Mouse (Mus musculus): ENCODE measurements around the gene Lgals12.
A peak's percentile ranks its signal among the peaks of the same experiment; 100 is the strongest.

Gene Lgals12

GRCm38 (mm10) chr19:7583101-7583500 lies 23.9 kb downstream of the Lgals12 start:
- peak; percentile 48 for DNase-seq

GRCm38 (mm10) chr19:7581042-7581441 lies 26.0 kb downstream of the Lgals12 start:
- peak; percentile 30 for DNase-seq

GRCm38 (mm10) chr19:7577710-7578109 lies 29.3 kb downstream of the Lgals12 start:
- DNase-seq: no peak

GRCm38 (mm10) chr19:7576180-7576579 lies 30.8 kb downstream of the Lgals12 start:
- no peak for DNase-seq

- no peak for DNase-seq
These were observed 37.3 kb downstream of the Lgals12 start for GRCm38 (mm10) chr19:7569650-7570049.

- DNase-seq: no peak
These were observed 38.6 kb downstream of the Lgals12 start for GRCm38 (mm10) chr19:7568364-7568763.

- DNase-seq: no peak
These were observed 40.2 kb downstream of the Lgals12 start for GRCm38 (mm10) chr19:7566826-7567225.

- no peak for DNase-seq
These were observed 42.5 kb downstream of the Lgals12 start for GRCm38 (mm10) chr19:7564457-7564856.

GRCm38 (mm10) chr19:7563676-7564075 lies 43.3 kb downstream of the Lgals12 start:
- DNase-seq: no peak

- DNase-seq: no peak
These were observed 44.3 kb downstream of the Lgals12 start for GRCm38 (mm10) chr19:7562601-7563129.

- DNase-seq: no peak
These were observed 45.5 kb downstream of the Lgals12 start for GRCm38 (mm10) chr19:7561456-7561855.

- DNase-seq: no peak
These were observed 47.0 kb downstream of the Lgals12 start for GRCm38 (mm10) chr19:7559986-7560385.

GRCm38 (mm10) chr19:7558675-7559074 lies 48.3 kb downstream of the Lgals12 start:
- DNase-seq: no peak

- DNase-seq: no peak
These were observed 49.1 kb downstream of the Lgals12 start for GRCm38 (mm10) chr19:7557844-7558243.

GRCm38 (mm10) chr19:7557328-7557822 lies 49.6 kb downstream of the Lgals12 start, which contains the start of gene Pla2g16:
Gene Pla2g16 (plus strand): TSS chr19:7557459.
- peak; percentile 78 for DNase-seq

- no peak for DNase-seq
These were observed 50.4 kb downstream of the Lgals12 start for GRCm38 (mm10) chr19:7556641-7557040.

- DNase-seq: no peak
These were observed 52.1 kb downstream of the Lgals12 start for GRCm38 (mm10) chr19:7554881-7555280.

GRCm38 (mm10) chr19:7553441-7553840 lies 53.6 kb downstream of the Lgals12 start:
- no peak for DNase-seq

GRCm38 (mm10) chr19:7552301-7552673 lies 54.7 kb downstream of the Lgals12 start:
- DNase-seq: no peak

- DNase-seq: peak; percentile 18
These were observed 55.3 kb downstream of the Lgals12 start for GRCm38 (mm10) chr19:7551550-7552300.

GRCm38 (mm10) chr19:7548924-7549323 lies 58.1 kb downstream of the Lgals12 start:
- DNase-seq: no peak

Measured in lung, postnatal 10 days (tissue).